Mouse (Mus musculus) forebrain, embryonic 16.5 days (tissue): ENCODE data around the gene Chchd5. TPM values are rescaled to one million over a fixed set of nuclear protein-coding genes. Genes with fewer than 3 reads are reported as not detected.

ENCODE experiments used
- polyA plus RNA-seq: library from polyadenylated mRNA; unstranded; fragments of >200 nt; fragmentation: Nextera tagmentation; extraction: Ambion mirVana; gene quantifications from 2 replicates; pipeline ENCODE4 v1.2.1, GENCODE M21; 2015

Chchd5 gene
- polyA plus RNA-seq, 1 experiment from 2014 or later, result 23.5 TPM

Other genes with a start within 250 kb of the Chchd5 start
- gene Zc3h8, start 185.6 kb upstream of the Chchd5 start, polyA plus RNA-seq, result 9.6 and 13.0 TPM in 2 replicates
- gene Zc3h6, start 162.3 kb upstream of the Chchd5 start, polyA plus RNA-seq, result 4.6 and 5.0 TPM in 2 replicates
- 16.2 and 19.5 TPM in 2 replicates for gene Gm10762, start 162.0 kb upstream of the Chchd5 start, polyA plus RNA-seq
- 0.12 and 0.34 TPM in 2 replicates for gene Vinac1, start 81.5 kb upstream of the Chchd5 start, polyA plus RNA-seq
- gene Ttl, start 63.8 kb upstream of the Chchd5 start, polyA plus RNA-seq, result 33.5 and 35.9 TPM in 2 replicates
- 18.6 and 19.1 TPM in 2 replicates for gene Polr1b, start 28.7 kb upstream of the Chchd5 start, polyA plus RNA-seq
- 58.3 and 60.4 TPM in 2 replicates for gene Slc20a1, start 69.1 kb downstream of the Chchd5 start, polyA plus RNA-seq
- gene Ckap2l, start 167.5 kb downstream of the Chchd5 start, polyA plus RNA-seq, result 17.6 and 23.9 TPM in 2 replicates
- gene Il1a, start 180.3 kb downstream of the Chchd5 start, polyA plus RNA-seq, result 0.14 and 0.33 TPM in 2 replicates
- gene Il1b, start 241.4 kb downstream of the Chchd5 start, polyA plus RNA-seq, result not detected in 2 replicates